Mouse (Mus musculus) hematopoietic stem cell, adult 5-6 weeks (primary cell): ENCODE data around the gene Krtdap. TPM values are rescaled to one million over a fixed set of nuclear protein-coding genes. Genes with fewer than 3 reads are reported as not detected.
"Not testable (repeated sequence)": the region's sequence is repeated elsewhere in the genome, so short reads cannot be mapped to it uniquely, and the experiment has no call there.

ENCODE experiments used
- ATAC-seq, 2 experiments: fragments of 125-278 bp in 1 of 2; replicated peaks in 1 of 2; 2 replicates each; pipeline ENCODE4 v1.8.0; 2016 to 2017; ENCODE audit warnings: inconsistent platforms in 2 of 2, mild to moderate bottlenecking in 2 of 2, moderate number of reproducible peaks in 2 of 2, low read depth in 1 of 2, moderate TSS enrichment in 1 of 2; ENCODE audit not compliant: low FRiP score in 2 of 2, poor library complexity in 2 of 2, severe bottlenecking in 2 of 2, insufficient read depth in 1 of 2, low TSS enrichment in 1 of 2
- total RNA-seq: library from RNA; stranded (forward); fragments of 172-1452, 232-1000 nt; gene quantifications from 2 replicates; pipeline ENCODE4 v1.2.3, GENCODE M21; 2017

Krtdap gene
- total RNA-seq = not detected in 2 replicates

DNA sequence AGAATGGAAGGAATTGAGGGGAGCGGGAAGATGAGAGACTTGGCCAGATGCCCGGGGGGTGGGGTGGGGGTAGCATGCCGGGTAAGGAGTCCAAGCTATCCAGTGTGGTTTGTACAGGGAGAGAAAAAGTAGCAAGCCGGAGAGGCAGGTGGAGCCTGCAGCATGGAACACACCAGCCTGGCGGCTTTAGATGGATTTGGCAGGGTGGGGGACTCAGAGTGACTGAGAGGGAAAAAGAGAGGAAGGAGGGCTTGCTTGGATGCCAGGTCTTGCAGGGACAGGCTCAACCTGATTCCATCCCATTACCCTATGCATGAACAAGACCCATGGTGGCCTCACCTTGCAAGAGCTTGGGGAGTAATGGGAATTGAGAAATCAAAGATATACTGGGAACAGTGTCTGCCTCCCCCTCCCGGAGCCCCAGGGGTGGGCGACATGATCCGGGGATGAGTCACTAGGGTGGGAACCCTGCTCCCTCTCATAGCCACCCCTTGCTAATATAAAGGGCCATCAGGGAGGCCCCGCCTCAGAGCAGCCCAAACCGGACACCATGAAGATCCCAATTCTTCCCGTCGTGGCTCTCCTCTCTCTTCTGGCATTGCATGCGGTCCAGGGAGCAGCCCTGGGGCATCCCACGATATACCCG lies at the start of gene Krtdap:
TSS of gene Krtdap (plus strand) at position 520 of the 646 bp plus-strand sequence.
- ATAC-seq = no peak

DNA sequence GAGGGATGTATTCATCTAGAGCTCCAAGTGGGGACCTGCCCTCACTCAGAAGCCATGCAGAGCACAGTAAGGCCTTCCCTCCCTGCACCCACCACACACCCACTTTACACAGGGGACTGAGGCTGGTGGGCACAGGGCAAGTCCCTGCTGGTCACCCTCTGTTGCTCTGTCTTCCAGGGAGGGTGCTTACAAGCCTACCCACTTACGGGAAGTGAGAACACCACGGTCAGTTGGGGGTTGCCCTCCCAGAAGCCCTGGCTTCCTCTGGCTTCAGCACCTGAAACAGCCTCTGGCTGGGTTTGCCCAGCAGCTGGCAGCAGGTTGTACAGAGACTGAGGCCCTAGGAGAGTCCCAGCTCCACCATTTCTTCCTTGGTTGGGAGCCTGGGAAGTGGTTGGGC lies 45.1 kb upstream of the Krtdap start:
- ATAC-seq = not testable (repeated sequence)

DNA sequence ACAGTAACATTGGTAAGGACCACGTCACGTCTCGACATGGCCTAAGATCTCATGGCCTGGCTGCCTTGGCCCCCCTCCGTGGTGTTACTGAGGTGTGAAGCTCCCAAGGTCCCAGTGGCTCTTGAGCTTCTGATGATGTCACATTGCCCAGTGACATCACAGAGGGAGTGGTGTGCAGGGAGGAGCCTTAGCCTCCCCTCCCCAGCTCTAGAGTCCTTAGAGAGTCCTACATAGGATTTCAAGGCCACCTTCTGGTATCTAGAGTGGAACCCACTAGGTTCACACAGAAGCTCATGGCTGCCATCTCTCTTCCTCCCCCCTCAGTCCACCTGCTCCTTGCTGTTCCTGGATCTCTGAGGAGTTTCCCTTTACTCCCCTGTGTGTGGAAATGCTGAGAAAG lies 44.1 kb upstream of the Krtdap start, which contains the start of gene Gapdhs:
TSS of gene Gapdhs (minus strand) at position 65 of the 400 bp plus-strand sequence.
- not testable (repeated sequence) for ATAC-seq

DNA sequence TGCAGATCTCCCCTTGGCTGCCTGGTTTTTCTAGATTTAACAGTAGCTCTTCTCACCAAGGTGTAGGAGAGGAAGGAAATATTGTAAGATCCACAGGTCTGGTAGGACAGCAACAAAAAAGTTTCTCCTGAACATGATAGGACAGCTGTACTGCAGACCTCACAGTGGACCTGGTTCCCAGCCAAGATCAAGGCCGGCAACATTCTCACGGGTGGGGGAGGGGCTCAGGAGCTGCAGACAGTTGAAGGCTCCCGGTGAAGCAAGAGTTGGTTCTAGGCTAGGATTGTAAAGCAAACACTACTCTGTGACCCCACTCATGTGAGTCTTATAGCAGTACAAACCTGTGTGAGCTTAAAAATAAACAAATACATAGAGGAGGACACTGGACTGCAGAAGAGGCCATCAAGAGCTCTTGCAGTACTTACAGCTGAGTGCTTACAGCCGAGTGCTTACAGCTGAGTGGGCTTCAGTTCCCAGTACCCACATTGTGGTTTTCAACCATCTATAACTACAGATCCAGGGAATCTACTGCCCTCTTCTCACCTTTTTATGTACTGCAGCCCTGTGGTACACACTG lies 43.6 kb upstream of the Krtdap start:
- no peak for ATAC-seq

DNA sequence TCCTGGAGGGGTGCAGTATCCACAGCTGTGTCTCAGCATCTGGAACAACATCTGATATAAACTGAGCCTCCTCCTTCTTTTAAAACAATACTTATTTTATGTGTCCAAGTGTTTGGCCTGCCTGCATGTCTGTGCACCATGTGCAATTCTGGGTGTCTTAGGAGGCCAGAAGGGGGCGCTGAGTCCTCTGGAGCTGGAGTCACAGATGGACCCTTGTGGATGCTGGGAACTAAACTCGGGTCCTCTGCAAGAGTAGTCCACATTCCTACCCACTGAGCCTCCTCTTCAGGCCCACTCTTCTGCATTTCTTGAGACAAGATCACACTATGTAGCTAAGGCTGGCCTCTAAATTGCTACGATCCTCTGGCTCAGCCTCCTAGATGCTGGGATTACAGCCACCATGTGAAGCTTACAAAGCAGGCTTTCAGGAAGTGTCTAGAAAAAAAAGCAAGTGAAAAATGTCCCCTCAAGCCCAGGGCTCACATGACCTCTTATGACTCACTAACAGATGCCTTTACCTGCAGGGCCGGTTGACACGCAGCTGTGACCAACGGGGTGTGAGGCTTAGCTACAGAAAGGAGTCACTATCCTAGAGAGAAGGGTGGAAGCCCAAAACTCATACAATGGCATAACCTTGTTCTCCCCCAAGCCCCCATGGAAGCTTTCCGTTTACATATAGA lies 40.0 kb upstream of the Krtdap start:
- ATAC-seq = no peak

DNA sequence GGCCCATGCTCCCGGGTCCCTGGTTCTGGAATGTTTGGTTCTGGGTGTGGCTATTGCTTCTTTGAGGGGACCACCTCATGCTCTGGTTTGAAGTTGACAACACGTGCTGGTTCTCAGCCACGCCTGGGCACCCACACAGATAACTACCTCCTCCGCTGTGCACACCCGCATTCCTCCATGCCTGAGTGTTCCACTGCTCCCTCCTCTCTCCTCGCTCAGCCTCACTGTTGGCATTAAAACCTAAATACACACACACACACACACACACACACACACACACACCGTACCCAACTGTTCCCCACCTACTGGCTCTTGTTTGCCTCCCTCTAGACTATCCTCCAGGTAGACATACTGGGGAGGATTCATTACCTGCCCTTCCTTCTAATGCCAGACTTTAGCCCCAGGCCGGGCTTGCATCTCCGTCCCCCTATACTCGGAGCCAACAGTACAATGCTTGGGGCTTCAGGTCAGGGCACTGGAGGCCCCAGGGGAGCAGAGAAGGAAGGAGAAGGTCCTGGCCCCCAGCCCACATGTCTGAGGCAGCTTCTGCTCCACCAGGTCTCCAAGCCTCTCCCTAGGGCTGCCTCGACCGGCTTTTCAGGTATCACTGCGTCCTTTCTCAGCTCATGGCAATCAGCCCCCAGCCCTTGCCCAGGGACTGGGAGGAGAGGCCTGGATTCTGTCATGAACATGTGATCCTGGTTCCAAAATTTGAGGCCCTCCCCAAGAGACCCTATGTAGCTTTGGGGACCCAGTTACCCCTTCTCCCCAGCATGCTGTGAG lies 37.7 kb upstream of the Krtdap start:
- ATAC-seq = no peak

DNA sequence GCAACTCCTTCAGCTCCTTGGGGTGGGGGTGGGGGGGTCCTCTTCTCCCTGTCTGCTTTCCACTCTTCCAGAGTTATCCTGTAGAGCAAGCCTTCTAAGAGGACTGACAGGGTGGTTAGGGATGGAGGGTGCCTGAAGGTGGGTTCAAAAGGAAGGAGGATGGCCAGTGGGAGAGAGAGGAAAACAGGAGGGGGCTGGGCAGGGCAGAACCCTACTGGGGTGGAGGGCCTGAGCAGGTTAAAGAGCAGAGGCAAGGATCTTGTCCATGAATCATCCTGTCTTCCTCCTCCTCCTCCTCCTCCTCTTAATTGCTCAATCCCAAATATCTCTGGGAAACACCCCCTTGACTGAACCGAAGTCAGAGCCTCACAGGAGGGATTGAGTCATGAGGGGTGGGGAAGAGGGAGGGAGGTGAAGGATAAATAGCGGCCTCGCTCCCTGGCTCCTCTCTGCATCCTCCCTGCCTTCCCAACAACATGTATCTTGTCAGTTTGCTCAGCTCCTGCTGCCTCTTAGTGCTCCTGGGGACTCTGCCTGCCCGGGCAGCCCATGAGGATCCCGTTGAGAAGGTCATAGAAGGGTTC lies 36.5 kb upstream of the Krtdap start, which contains the start of gene Sbsn:
TSS of gene Sbsn (plus strand) at position 386 of the 584 bp plus-strand sequence.
- ATAC-seq = no peak

DNA sequence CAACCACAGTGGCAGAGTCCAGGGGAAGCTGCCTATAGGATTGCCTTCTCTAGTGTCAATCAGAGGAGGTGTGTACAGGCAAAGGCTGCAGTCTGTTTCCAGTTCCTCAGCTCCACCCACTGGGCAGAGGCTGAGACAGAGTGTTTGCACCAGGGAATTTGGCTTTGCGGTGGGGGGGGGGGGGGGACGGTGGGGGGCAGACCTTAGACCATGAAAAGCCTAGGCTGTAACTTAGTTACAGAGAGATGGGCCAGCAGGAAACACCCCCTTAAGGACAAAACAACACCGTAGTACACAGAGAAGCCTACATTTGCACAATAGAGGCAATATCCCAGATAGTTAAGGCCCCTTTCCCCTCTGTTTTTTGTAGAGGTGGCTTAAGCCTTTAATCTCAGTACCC lies 30.7 kb upstream of the Krtdap start:
- no peak for ATAC-seq

DNA sequence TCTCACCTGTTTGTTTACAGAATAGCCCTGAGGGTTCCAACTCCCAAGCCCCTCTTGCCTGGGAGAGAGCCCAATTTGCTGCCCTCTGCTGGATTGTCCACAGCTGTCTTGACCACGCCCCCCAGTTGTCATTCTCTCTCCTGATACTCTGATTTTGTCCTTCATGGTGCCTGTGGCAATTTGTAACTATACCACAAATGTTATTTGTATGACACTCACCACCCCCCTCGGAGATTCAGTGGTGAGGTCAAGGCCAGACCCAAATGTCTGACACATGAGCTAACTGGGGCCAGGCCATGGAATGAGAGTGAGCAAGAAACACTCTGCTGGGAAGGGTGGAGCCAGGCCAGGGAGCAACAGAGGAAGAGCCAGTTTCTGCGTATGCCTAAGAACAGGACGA lies 28.8 kb upstream of the Krtdap start:
- ATAC-seq = no peak

DNA sequence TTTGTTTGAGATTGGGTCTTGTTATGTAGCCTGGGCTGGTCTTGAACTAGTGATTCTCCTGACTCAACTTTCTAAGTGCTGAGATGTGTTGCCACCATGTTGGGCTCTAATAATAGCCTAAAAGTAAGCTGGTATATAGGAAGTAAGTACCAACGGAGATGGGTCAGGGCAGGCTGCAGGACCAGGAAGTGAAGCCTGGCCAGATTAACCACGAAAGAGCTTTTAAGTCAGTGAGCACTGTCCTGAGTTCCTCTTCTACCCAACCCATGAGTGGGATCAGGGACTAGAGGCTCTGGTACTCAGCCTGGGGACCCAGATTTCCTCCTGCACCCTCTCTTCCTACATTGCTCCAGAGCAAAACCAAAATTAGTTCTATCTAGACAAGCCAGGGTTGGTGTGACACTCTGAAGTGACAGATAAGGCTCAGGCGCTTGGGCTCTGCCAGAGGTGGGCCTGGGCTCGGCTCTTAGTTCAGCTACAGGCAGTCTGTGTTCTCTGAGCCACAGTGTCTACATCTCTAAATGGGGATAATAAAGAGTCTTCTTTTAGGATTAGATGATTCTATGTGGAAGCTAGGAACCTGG lies 25.8 kb upstream of the Krtdap start:
- ATAC-seq = peak; percentile 46 to 61

DNA sequence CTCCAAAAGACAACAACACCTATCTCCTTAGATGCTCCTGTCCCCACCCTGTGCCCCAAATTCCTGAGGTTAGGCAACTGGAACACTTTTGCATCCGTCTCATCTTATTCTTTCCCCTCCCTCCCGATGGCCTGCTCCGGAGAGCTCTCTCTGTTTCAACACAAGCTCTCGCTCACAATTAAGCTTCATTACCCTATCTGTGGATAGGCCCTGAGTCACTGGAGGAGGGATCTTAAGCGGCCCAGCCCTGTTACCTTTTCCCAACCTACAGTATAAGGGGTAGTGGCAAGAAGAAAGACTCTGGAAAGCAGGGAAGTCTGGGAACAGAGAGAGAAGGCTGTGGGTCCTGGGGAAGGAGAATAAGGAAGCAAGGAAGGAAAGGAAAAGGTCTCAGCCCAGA lies 24.2 kb upstream of the Krtdap start, which contains the start of gene Dmkn:
TSS of gene Dmkn (plus strand) at position 301 of the 400 bp plus-strand sequence.
- no peak for ATAC-seq

DNA sequence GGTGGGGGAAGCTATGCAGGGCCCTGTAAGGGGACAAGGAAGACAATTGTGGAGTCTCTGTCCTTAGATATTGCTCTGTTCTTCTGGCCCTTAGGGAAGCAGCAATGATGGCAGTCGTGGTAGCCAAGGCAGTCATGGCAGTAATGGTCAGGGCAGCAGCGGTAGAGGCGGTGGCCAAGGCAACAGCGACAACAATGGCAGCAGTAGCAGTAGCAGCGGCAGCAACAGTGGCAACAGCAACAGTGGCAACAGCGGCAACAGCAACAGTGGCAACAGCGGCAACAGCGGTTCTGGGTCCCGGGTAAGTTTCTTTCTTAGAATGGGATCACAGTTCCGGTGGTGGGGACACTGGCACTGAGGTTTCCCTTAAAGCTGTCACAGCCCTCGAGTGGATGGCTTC lies 22.5 kb upstream of the Krtdap start:
- no peak for ATAC-seq

DNA sequence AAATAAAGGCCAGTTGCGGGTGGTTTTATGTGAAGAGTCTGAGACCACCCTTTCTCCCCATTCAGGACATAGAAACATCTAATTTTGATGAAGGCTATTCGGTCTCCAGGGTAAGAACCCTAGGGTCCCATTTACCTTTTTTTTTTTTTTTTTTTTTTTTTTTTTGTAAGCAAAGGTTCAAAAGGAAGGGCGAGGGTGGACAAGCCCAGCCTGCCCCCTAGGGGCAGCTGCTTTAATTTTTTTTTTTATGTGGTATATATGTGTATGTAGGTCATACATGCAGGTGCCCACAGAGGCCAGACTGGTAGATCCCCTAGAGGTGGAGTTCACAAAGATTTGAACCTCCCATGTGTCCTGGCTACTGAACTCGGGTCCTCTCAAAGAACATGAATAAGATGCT lies 21.3 kb upstream of the Krtdap start:
- ATAC-seq = no peak

DNA sequence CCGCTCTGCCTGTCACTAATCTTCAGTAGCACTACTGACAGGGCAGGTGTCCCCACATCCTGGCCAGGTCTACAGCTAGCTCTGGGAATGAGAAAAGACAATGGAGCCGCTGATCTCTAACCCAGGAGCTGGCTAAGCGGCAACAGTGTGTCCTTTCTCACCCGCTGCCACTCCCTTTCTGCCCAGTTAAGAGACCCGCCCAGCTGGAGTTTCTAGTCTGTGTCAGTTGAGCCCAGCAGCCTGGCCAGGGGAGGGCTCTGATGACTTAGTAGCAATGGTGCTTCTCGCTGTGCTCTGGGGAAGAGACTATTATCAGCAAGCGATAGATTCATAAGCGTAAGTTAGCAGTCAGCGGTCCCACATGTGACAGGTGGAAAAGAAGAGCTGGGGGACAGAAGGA lies 18.5 kb upstream of the Krtdap start:
- ATAC-seq = no peak

DNA sequence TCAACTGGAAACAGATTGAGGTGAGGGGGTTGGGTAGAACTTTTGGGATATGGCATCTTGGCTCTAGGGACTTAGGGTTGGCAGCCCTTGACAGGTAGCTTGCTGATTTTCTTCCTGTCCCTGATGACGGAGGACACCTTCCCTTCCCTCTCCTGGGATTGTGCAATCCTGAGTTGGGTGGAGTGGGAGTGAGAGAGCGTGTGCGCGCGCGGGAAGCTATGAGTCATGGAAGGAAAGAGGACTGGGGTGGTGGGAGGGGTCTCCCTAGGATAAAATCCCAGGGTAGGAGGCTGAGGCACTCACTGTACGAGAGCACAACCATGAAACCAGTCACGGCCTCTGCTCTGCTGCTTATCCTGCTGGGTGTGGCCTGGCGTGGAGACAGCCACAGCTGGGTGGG lies 11.6 kb upstream of the Krtdap start:
- no peak for ATAC-seq

DNA sequence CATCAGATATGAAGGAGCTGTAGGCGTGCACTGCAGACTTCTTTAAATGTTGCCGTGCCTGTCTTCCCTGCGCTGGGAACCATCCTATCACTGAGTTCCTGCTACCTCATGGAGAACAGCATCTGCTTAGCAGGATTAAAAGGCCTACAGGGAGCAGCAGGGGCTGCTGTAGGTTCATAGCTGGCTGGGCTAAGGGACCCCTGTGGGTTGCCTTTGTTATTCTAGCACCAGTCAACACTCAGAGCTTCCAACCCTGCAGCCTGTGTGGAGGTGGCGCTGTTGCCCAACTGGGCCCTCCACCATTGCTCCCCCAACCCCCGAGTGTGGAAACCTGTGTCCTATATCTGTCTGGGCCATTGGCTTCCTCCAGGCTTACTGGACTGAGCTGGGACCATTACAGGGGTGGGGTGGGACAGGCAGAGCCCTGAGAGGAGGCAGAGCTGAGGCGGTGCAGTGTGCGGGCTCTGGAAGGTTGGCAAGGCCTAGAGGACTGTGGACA lies 10.6 kb upstream of the Krtdap start:
- peak in 1 of 2 experiments; percentile 19; a peak in 1 of 4 replicates for ATAC-seq

DNA sequence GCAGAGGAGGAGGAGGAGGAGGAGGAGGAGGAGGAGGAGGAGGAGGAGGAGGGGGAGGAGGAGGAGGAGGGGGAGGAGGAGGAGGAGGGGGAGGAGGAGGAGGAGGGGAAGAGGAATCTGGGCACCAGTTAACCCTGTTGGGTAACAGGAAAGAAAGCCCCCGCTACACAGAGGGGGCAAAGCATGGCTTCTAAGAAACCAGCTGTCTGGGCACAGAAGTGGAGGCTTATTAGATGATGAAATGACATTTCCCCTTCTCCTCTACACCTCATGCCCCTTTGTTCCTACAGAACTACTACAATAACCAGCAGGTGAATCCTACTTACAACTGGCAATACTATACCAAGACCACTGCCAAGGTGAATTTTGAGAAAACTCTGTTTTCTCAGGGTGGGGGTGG lies 9.8 kb upstream of the Krtdap start:
- no peak for ATAC-seq
